Mouse (Mus musculus): ENCODE data around the gene Dhrs9.

Gene Dhrs9

DNA sequence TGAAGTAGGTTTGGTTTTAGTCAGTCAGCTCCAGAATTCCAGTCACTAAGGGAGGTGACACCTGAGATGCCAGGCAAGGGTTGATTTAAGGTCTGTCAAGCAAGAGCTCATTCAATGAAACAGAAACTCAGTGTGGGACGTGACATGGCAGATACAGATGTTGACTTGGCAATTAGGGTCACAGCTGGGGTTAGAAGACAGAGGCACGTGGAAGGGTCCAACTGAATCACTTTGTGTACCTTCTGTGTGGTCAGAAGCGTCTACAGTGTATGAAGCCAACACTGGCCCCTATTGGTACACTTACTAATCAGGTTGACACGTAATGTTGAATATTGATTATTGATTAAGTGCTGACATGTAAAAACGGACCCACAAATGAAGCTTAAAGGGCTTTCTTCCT lies 44.6 kb downstream of the Dhrs9 start:
- DNase-seq = no peak

DNA sequence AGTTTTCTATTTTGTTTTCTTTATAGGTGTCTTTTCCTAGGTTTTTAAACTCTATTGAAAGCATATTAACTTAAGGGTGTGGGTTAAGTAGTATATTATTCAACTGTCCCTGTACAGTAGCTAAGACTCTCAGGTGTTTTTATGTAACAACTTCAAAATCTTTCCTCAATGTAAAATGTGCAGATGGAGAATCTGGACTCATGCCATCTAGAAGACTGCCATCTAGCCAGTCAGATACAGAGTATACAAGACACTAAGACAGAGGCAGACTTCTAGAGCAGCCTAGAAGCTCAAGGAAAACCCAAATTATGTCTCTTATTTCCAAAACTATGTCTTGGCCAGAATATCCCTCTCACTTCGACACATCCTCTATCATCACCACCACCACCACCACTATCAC lies 45.8 kb downstream of the Dhrs9 start:
- DNase-seq = no peak

DNA sequence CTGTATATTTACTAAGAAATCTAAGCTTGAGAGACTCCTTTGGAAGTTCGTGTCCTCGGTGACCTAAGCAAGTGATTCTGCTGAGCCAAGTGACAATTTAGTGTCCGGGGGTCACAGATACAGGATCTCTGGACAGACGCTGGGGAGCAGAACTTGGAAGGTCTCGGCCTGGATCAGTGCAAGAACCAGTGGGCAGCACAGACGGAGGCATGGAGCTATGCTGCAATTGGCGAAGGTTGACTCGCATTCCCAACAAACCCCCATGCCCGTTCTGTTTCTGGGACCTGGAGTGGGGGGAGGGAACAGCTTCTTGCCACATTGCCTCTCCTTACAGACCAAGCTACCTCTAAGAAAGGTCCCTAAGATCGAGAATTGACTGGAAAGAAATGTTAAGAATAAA lies 46.9 kb downstream of the Dhrs9 start:
- no peak for DNase-seq

DNA sequence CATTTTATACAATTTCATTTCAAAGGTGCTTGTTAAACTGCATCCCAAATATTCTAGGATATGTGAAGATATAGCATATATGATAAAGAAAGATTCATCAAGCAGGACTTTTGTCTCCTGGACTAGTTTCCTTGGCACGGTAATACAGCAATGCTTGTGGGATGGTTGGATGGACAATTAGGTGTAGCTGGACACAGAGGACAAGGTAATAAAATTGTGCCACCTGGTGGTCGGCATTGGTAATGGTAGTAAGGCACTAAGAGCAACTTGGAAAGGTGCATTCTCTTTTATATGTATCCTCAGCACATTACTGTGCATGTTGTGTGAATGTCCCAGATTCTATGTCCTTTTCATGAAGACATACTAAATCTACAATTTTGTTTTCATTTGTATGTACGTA lies 47.9 kb downstream of the Dhrs9 start:
- peak; percentile 49 to 75 for DNase-seq

DNA sequence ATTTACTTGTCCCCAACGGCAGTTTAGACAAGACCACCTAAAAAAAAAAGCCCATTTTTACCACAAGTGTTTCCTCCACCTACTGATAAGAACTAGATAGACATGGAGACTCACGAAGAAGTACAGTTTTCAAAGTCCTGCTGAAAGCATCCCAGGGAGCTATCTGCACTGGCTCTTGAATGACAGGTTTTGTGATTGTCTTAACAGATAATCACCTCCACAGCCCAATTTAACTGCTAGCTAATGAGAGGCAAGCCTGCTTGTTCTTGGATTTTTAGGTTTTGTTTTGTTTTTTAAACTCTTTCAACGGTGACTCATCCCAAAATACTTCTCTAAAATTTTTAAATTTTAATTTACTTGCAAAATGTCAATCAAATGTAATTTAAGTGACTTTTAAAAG lies 61.4 kb downstream of the Dhrs9 start:
- DNase-seq = no peak

DNA sequence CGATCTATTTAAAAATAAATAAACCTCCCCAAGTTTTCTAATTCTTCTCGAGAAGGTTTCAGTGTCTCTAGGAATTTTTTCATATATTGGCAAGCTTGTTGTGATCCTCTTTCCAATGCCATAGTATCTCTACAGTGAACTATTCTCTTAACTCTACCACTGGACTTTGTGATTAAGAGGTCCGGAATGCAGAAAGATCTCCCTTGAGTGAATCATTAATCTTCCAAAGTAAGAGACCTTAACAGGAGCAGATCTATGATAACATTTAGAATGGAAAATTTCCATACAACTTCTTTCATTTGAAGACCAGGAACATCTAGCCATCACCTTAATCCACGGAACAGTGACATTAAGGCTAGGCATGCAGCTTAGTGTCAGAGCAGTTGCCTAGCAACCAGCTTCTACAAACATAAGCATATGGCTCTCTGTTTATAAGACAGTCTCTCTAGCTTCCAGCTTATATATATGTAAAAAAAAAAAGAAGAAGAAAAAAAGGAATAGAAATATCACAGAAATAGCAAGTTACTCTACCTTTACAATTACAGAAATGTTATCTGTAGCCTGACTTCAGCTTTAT lies 65.7 kb downstream of the Dhrs9 start:
- peak in 1 of 2 experiments; percentile 42 for DNase-seq

DNA sequence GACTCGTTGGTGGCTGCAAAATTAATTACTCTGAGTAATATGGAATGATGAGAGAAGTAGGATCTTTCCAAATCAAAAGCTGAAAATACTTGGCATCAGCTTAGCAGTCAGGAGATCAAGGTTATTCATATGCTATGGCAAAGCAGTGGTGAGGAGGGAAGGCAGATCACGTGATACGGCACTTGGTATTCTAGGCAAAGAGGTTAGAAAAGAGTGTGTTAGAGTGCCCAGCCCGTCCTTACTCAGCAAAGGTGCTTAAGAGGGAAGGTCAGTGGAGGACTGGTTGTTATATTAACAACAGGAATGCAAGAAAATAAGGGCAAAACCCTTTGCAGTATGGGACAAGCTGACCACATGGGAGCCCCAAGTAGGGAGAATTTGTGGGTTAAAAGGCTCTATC lies 68.3 kb downstream of the Dhrs9 start:
- DNase-seq = peak; percentile 41 to 56

DNA sequence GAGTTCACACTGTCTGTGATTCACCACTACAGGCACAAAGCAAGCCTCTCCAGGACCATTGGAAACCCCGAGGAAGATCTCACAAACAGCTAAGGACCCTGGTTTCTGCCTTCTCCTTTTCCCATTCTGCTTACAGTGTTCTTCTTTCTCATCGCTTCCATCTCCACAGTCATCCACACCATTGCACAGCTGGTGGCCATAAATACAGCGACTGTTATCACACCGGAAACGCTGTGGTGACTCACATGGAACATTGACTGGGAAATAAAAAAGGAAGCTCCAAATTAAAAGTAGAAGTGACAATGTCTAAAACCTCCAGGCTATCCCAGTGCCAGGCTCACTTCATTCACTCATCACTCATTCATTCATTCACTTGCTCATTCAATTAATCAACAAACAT lies 70.9 kb downstream of the Dhrs9 start:
- no peak for DNase-seq

Measured in kidney, adult 8-10 months (tissue).